Comparison of ENCODE assay signal across 32 mouse cellular contexts in genomic region chr16:37597412-37597811, GRCm38 (mm10). TPM values are rescaled to one million over a fixed set of nuclear protein-coding genes. Genes with fewer than 3 reads are reported as not detected.
DNase-seq lines count a peak whose midpoint lies in the region; ATAC-seq and TF ChIP-seq lines count a peak whose summit lies in the region.
"Had no signal": no experiment of that assay in that cellular context is flagged by ENCODE, and none has a peak within 500 bp of the region (broad histone marks: within the 10 kb centered on the region; RNA-seq: fewer than 3 reads in every experiment).

No protein-coding gene starts in this region.

- peaks cover 3% of the 10 kb centered on the region; the same call in 1 of the 2 replicates for H3K4me1 ChIP-seq in liver, adult 2 months (ENCODE audit: control insufficient read depth, insufficient read depth, low read length)
- no peaks in the 10 kb centered on the region for H3K4me1 ChIP-seq in liver, embryonic 12.5 days
- no peaks in the 10 kb centered on the region for H3K4me1 ChIP-seq in intestine, embryonic 14.5 days (replicated peaks; ENCODE audit: control insufficient read depth, insufficient read depth, low read length)
- H3K4me1 ChIP-seq in intestine, postnatal 0 days (replicated peaks; ENCODE audit: control insufficient read depth, insufficient read depth, low read length) = no peaks in the 10 kb centered on the region
- H3K4me1 ChIP-seq: embryonic facial prominence, embryonic 10.5 days; embryonic facial prominence, embryonic 13.5 days; forebrain, embryonic 10.5 days; forebrain, embryonic 13.5 days; hindbrain, embryonic 12.5 days; hindbrain, embryonic 15.5 days had no signal

- no peak overlapping the region for H3K27ac ChIP-seq in liver, adult 2 months (replicated peaks; ENCODE audit: insufficient read depth, low read depth, low read length)
- no peak overlapping the region for H3K27ac ChIP-seq in liver, embryonic 12.5 days
- H3K27ac ChIP-seq in intestine, embryonic 14.5 days (ENCODE audit: low read depth) = no peak overlapping the region
- H3K27ac ChIP-seq in intestine, postnatal 0 days (ENCODE audit: low read depth, low read length) = no peak overlapping the region
- H3K27ac ChIP-seq: embryonic facial prominence, embryonic 10.5 days; embryonic facial prominence, embryonic 13.5 days; forebrain, embryonic 10.5 days; forebrain, embryonic 13.5 days; gastrocnemius, adult 2 months; heart, adult 2 months; hindbrain, embryonic 12.5 days; hindbrain, embryonic 15.5 days had no signal

- TF ChIP-seq CTCF in liver, adult 2 months (IDR thresholded peaks at IDR 0.05; ENCODE audit: low read depth, low read length) = no peak
- TF ChIP-seq CTCF in intestine, postnatal 0 days (IDR thresholded peaks at IDR 0.05; ENCODE audit: low read depth) = no peak

- ATAC-seq in liver, embryonic 12.5 days = no peak
- no peak for ATAC-seq in intestine, embryonic 14.5 days (replicated peaks; ENCODE audit: low FRiP score, low TSS enrichment, low read depth)
- peak; percentile 75 for ATAC-seq in intestine, postnatal 0 days
- ATAC-seq in erythroblast, adult 5-6 weeks (replicated peaks; ENCODE audit: low FRiP score, poor library complexity, severe bottlenecking) = no peak
- ATAC-seq: CD4-positive, CD25-positive, alpha-beta regulatory T cell, adult 4 months; forebrain, embryonic 13.5 days; forebrain, postnatal 0 days; Patski had no signal

- H3K79me2 ChIP-seq in liver, adult 2 months (ENCODE audit: control insufficient read depth, insufficient read depth, low read length) = no peaks in the 10 kb centered on the region; the same call in 1 of the 2 replicates

- no peak for TF ChIP-seq POLR2A in liver, adult 2 months (IDR thresholded peaks at IDR 0.05; ENCODE audit: extremely low read depth, insufficient read depth, low read length)

- no peak overlapping the region for H3K9ac ChIP-seq in liver, adult 2 months (ENCODE audit: low read depth, low read length)
- no peak overlapping the region for H3K9ac ChIP-seq in liver, embryonic 12.5 days
- H3K9ac ChIP-seq in intestine, embryonic 14.5 days (ENCODE audit: low read length) = no peak overlapping the region
- H3K9ac ChIP-seq in intestine, postnatal 0 days (ENCODE audit: low read depth, low read length) = no peak overlapping the region
- H3K9ac ChIP-seq: embryonic facial prominence, embryonic 13.5 days; forebrain, embryonic 13.5 days; forebrain, postnatal 0 days; hindbrain, embryonic 12.5 days; hindbrain, embryonic 15.5 days had no signal

- 38% methylated on average over 5 of the region's 5 CpGs for WGBS in liver, adult 2 months
- 46% methylated on average over 5 of the region's 5 CpGs for WGBS in liver, embryonic 12.5 days (ENCODE audit: insufficient replicate concordance)
- WGBS in intestine, embryonic 14.5 days = 61% methylated on average over 5 of the region's 5 CpGs
- 36% methylated on average over 5 of the region's 5 CpGs for WGBS in intestine, postnatal 0 days

- peak; percentile 51 for DNase-seq in liver, adult 2 months (ENCODE audit: extremely low read depth, low read depth, low spot score)
- DNase-seq in intestine, embryonic 14.5 days (ENCODE audit: low spot score) = peak; percentile 47
- DNase-seq in yolk sac, embryonic 10.5 days (ENCODE audit: low spot score) = peak; percentile 77
- no peak for DNase-seq in layer of hippocampus, postnatal 36 days
- no peak for DNase-seq in left cerebral cortex, adult 18-20 months (ENCODE audit: low spot score in 2 of 2)
- DNase-seq: adrenal gland, postnatal 10 days; adrenal gland, postnatal 36 days; cerebellum, adult 11 months; cerebellum, adult 2 months; cerebellum, adult 9-11 months; cerebellum, postnatal 25 days; embryo, embryonic 11 days; forebrain, postnatal 0 days; gastrocnemius, adult 2 months; gastrocnemius, postnatal 25 days; heart, adult 2 months; kidney, adult 11 months had no signal

- H3K36me3 ChIP-seq in liver, adult 2 months (ENCODE audit: control insufficient read depth, insufficient read depth, low read length) = peaks cover 69% of the 10 kb centered on the region
- H3K36me3 ChIP-seq in liver, embryonic 12.5 days = no peaks in the 10 kb centered on the region
- no peaks in the 10 kb centered on the region for H3K36me3 ChIP-seq in intestine, embryonic 14.5 days (ENCODE audit: control insufficient read depth, insufficient read depth, low read length)
- no peaks in the 10 kb centered on the region for H3K36me3 ChIP-seq in intestine, postnatal 0 days (ENCODE audit: control insufficient read depth, insufficient read depth)
- H3K36me3 ChIP-seq: embryonic facial prominence, embryonic 10.5 days; embryonic facial prominence, embryonic 13.5 days; forebrain, embryonic 10.5 days; hindbrain, embryonic 12.5 days; hindbrain, embryonic 15.5 days had no signal

- no peaks in the 10 kb centered on the region for H3K27me3 ChIP-seq in liver, adult 2 months (ENCODE audit: control insufficient read depth, insufficient read depth, low read length)
- no peaks in the 10 kb centered on the region for H3K27me3 ChIP-seq in liver, embryonic 12.5 days (replicated peaks)
- no peaks in the 10 kb centered on the region for H3K27me3 ChIP-seq in intestine, embryonic 14.5 days (replicated peaks; ENCODE audit: control insufficient read depth, insufficient read depth, low read length)
- H3K27me3 ChIP-seq in intestine, postnatal 0 days (replicated peaks; ENCODE audit: control insufficient read depth, insufficient read depth, low read length) = no peaks in the 10 kb centered on the region
- H3K27me3 ChIP-seq: embryonic facial prominence, embryonic 13.5 days; forebrain, embryonic 13.5 days; hindbrain, embryonic 12.5 days; hindbrain, embryonic 15.5 days; Patski had no signal

- H3K9me3 ChIP-seq in liver, embryonic 12.5 days (replicated peaks) = no peaks in the 10 kb centered on the region
- H3K9me3 ChIP-seq in intestine, embryonic 14.5 days (ENCODE audit: control insufficient read depth, low read length) = no peaks in the 10 kb centered on the region
- H3K9me3 ChIP-seq in intestine, postnatal 0 days (ENCODE audit: control insufficient read depth) = no peaks in the 10 kb centered on the region
- H3K9me3 ChIP-seq: embryonic facial prominence, embryonic 10.5 days; embryonic facial prominence, embryonic 13.5 days; forebrain, embryonic 10.5 days; forebrain, embryonic 13.5 days; hindbrain, embryonic 12.5 days; hindbrain, embryonic 15.5 days had no signal

- no peak overlapping the region for H3K4me3 ChIP-seq in liver, adult 2 months (ENCODE audit: insufficient read depth, low read depth, low read length)
- no peak overlapping the region for H3K4me3 ChIP-seq in liver, embryonic 12.5 days
- no peak overlapping the region for H3K4me3 ChIP-seq in intestine, embryonic 14.5 days (ENCODE audit: low read depth, low read length)
- no peak overlapping the region for H3K4me3 ChIP-seq in intestine, postnatal 0 days (ENCODE audit: low read depth, low read length)
- H3K4me3 ChIP-seq: embryonic facial prominence, embryonic 10.5 days; embryonic facial prominence, embryonic 13.5 days; forebrain, embryonic 10.5 days; forebrain, embryonic 13.5 days; gastrocnemius, adult 2 months; heart, adult 2 months; hindbrain, embryonic 12.5 days; hindbrain, embryonic 15.5 days had no signal

- H3K4me2 ChIP-seq in liver, embryonic 12.5 days = no peak overlapping the region
- no peak overlapping the region for H3K4me2 ChIP-seq in intestine, embryonic 14.5 days (ENCODE audit: low read length)
- H3K4me2 ChIP-seq in intestine, postnatal 0 days (replicated peaks; ENCODE audit: low read depth) = 0 out of 2 replicates have a peak overlapping the region, but pooled peaks have one; percentile 25
- H3K4me2 ChIP-seq: embryonic facial prominence, embryonic 13.5 days; forebrain, embryonic 13.5 days; heart, embryonic 11.5 days; hindbrain, embryonic 12.5 days; hindbrain, embryonic 15.5 days had no signal

RNA-seq across cellular contexts. Expression of gene Hgd, which starts 17.5 kb away (rescaled TPM):
- total RNA-seq in liver, adult 2 months (2014; rRNA removed) = 871 and 874 TPM in 2 replicates
- 457 and 554 TPM in 2 replicates for polyA plus RNA-seq in liver, adult 2 months (2012; rRNA removed)
- polyA plus RNA-seq in liver, embryonic 12.5 days (2016; fragmentation: Nextera tagmentation; extraction: Ambion mirVana) = 17.8 and 19.5 TPM in 2 replicates
- 0.11 and 0.24 TPM in 2 replicates for polyA plus RNA-seq in intestine, embryonic 14.5 days (2014; fragmentation: Nextera tagmentation; extraction: Ambion mirVana)
- 2.7 and 4.2 TPM in 2 replicates for polyA plus RNA-seq in intestine, postnatal 0 days (2015; fragmentation: Nextera tagmentation; extraction: Ambion mirVana)
- not detected for total RNA-seq in layer of hippocampus, postnatal 36 days (2021)
- not detected in 2 replicates for total RNA-seq in erythroblast, adult 5-6 weeks (2015; ENCODE audit: low replicate concordance)
- total RNA-seq in erythroblast, adult 5-6 weeks (2017; ENCODE audit: low replicate concordance) = not detected in 2 replicates
- total RNA-seq in left cerebral cortex, adult 18-20 months (2021) = not detected
- total RNA-seq: forebrain, postnatal 0 days; gastrocnemius, adult 2 months; gastrocnemius, postnatal 25 days; heart, adult 2 months; heart, postnatal 25 days; hematopoietic stem cell, adult 5-6 weeks had no signal
- polyA plus RNA-seq: cortical plate, adult 2 months; forebrain, embryonic 10.5 days; forebrain, postnatal 0 days; hindbrain, embryonic 12.5 days had no signal

RNA-seq across cellular contexts. Expression of gene Ndufb4, which starts 56.8 kb away (rescaled TPM):
- total RNA-seq in liver, adult 2 months (2014; rRNA removed) = 79.9 and 93.8 TPM in 2 replicates
- 50.6 and 54.4 TPM in 2 replicates for polyA plus RNA-seq in liver, adult 2 months (2012; rRNA removed)
- polyA plus RNA-seq in liver, embryonic 12.5 days (2016; fragmentation: Nextera tagmentation; extraction: Ambion mirVana) = 52.4 and 56.6 TPM in 2 replicates
- polyA plus RNA-seq in intestine, embryonic 14.5 days (2014; fragmentation: Nextera tagmentation; extraction: Ambion mirVana) = 58.1 and 67.1 TPM in 2 replicates
- polyA plus RNA-seq in intestine, postnatal 0 days (2015; fragmentation: Nextera tagmentation; extraction: Ambion mirVana) = 117 and 120 TPM in 2 replicates
- 10 to 100 TPM; 80.4 to 84.0 TPM for total RNA-seq in layer of hippocampus, postnatal 36 days (2021)
- 15.7 and 28.2 TPM in 2 replicates for total RNA-seq in erythroblast, adult 5-6 weeks (2015; ENCODE audit: low replicate concordance)
- 0.42 and 8.2 TPM in 2 replicates for total RNA-seq in erythroblast, adult 5-6 weeks (2017; ENCODE audit: low replicate concordance)
- total RNA-seq in left cerebral cortex, adult 18-20 months (2021) = 10 to 100 TPM; 76.5 to 80.3 TPM

RNA-seq across cellular contexts. Expression of gene Rabl3, which starts 57.7 kb away (rescaled TPM):
- total RNA-seq in liver, adult 2 months (2014; rRNA removed) = 10.4 and 10.7 TPM in 2 replicates
- 2.8 and 3.5 TPM in 2 replicates for polyA plus RNA-seq in liver, adult 2 months (2012; rRNA removed)
- polyA plus RNA-seq in liver, embryonic 12.5 days (2016; fragmentation: Nextera tagmentation; extraction: Ambion mirVana) = 19.8 and 20.8 TPM in 2 replicates
- polyA plus RNA-seq in intestine, embryonic 14.5 days (2014; fragmentation: Nextera tagmentation; extraction: Ambion mirVana) = 28.1 and 32.8 TPM in 2 replicates
- polyA plus RNA-seq in intestine, postnatal 0 days (2015; fragmentation: Nextera tagmentation; extraction: Ambion mirVana) = 25.6 and 27.4 TPM in 2 replicates
- total RNA-seq in layer of hippocampus, postnatal 36 days (2021) = 1 to 10 TPM; 8.2 to 8.7 TPM
- 4.4 and 5.4 TPM in 2 replicates for total RNA-seq in erythroblast, adult 5-6 weeks (2015; ENCODE audit: low replicate concordance)
- 1.5 and 2.0 TPM in 2 replicates for total RNA-seq in erythroblast, adult 5-6 weeks (2017; ENCODE audit: low replicate concordance)
- 1 to 10 TPM; 8.3 TPM for total RNA-seq in left cerebral cortex, adult 18-20 months (2021)

RNA-seq across cellular contexts. Expression of gene Gtf2e1, which starts 57.8 kb away (rescaled TPM):
- total RNA-seq in liver, adult 2 months (2014; rRNA removed) = 7.2 and 8.3 TPM in 2 replicates
- polyA plus RNA-seq in liver, adult 2 months (2012; rRNA removed) = 5.0 and 5.5 TPM in 2 replicates
- polyA plus RNA-seq in liver, embryonic 12.5 days (2016; fragmentation: Nextera tagmentation; extraction: Ambion mirVana) = 18.1 and 18.3 TPM in 2 replicates
- polyA plus RNA-seq in intestine, embryonic 14.5 days (2014; fragmentation: Nextera tagmentation; extraction: Ambion mirVana) = 24.6 and 28.3 TPM in 2 replicates
- 9.7 and 10.6 TPM in 2 replicates for polyA plus RNA-seq in intestine, postnatal 0 days (2015; fragmentation: Nextera tagmentation; extraction: Ambion mirVana)
- total RNA-seq in layer of hippocampus, postnatal 36 days (2021) = 10 to 100 TPM; 17.4 to 17.5 TPM
- 3.1 and 6.1 TPM in 2 replicates for total RNA-seq in erythroblast, adult 5-6 weeks (2015; ENCODE audit: low replicate concordance)
- total RNA-seq in erythroblast, adult 5-6 weeks (2017; ENCODE audit: low replicate concordance) = 2.8 and 3.8 TPM in 2 replicates
- total RNA-seq in left cerebral cortex, adult 18-20 months (2021) = 10 to 100 TPM; 15.1 to 15.5 TPM

Comparison
In these comparisons a context has a peak if more than half of its experiments do, and no peak if none do; other contexts are left out.
1. DNase-seq: peak in liver, adult 2 months (single experiment), intestine, embryonic 14.5 days (single experiment) and yolk sac, embryonic 10.5 days (single experiment); none in layer of hippocampus, postnatal 36 days (0 of 2) and left cerebral cortex, adult 18-20 months (0 of 2).
2. RNA of gene Hgd, which starts 17.5 kb away (total RNA-seq): 871 to 874 TPM in liver, adult 2 months; not detected in left cerebral cortex, adult 18-20 months, not detected in layer of hippocampus, postnatal 36 days and not detected in erythroblast, adult 5-6 weeks; every median in the first group is over 100 times any median in the second.